Mouse (Mus musculus): ENCODE measurements around the gene Crtac1.

DNA sequence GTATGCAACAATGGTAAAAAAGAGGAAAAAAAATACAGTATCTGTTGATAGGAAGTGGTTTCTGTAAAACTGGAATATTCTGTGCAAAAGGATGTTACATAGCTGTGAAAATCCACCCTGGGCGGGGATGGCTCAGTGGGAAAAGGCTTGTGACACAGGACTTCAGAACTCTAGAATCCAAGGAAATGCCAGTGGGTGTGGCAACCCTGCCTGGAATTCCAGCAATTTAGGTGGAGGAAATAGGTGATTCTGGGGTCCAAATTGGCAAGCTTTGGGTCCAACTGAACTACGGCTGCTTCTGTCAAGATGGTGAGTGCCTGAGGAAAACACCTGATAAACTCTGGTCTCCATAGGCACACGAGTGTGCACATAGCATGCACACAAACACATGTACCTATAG is 54.4 kb downstream of the Crtac1 start:
- TF ChIP-seq CTCF (IDR thresholded peaks at IDR 0.05; ENCODE audit: extremely low read depth, insufficient read length, insufficient replicate concordance, low read depth, low read length) (no peak), POLR2A (IDR thresholded peaks at IDR 0.05; ENCODE audit: low read depth, low read length) (no peak)
